Mouse (Mus musculus) forebrain, embryonic 12.5 days (tissue): ENCODE measurements at regions not wholly inside any gene's neighbourhood (a gene's known extent, or its start where the extent isn't known, plus 50 kb on each side); places are given as distances from the start of the nearest gene placed in this dataset.

Experiments
- ATAC-seq: fragments of 200-750 bp; cut with Nextera tagmentation; 2 replicates; pipeline ENCODE4 v1.8.0; 2017; ENCODE audit warnings: moderate TSS enrichment; ENCODE audit not compliant: low FRiP score
- H3K27ac ChIP-seq: fragments of 300-500 bp; sonication (generic); 2 replicates; pipeline ENCODE4 v1.5.1; 2016; ENCODE audit warnings: mild to moderate bottlenecking
- H3K27me3 ChIP-seq: fragments of 300-500 bp; sonication (generic); 2 replicates; pipeline ENCODE4 v1.6.1; 2016; ENCODE audit warnings: mild to moderate bottlenecking
- H3K36me3 ChIP-seq: fragments of 300-500 bp; sonication (generic); replicated peaks from 2 replicates; pipeline ENCODE4 v1.6.1; 2016; ENCODE audit warnings: mild to moderate bottlenecking
- H3K4me1 ChIP-seq: fragments of 300-500 bp; sonication (generic); 2 replicates; pipeline ENCODE4 v1.6.1; 2016
- H3K4me2 ChIP-seq: fragments of 300-500 bp; sonication (generic); 2 replicates; pipeline ENCODE4 v1.6.1; 2016; ENCODE audit warnings: mild to moderate bottlenecking, moderate library complexity
- H3K4me3 ChIP-seq: fragments of 300-500 bp; sonication (generic); replicated peaks from 2 replicates; pipeline ENCODE4 v1.5.1; 2016; ENCODE audit warnings: mild to moderate bottlenecking
- H3K9ac ChIP-seq: fragments of 300-500 bp; sonication (generic); 2 replicates; pipeline ENCODE4 v1.6.1; 2016; ENCODE audit warnings: mild to moderate bottlenecking
- H3K9me3 ChIP-seq: fragments of 300-500 bp; sonication (generic); 2 replicates; pipeline ENCODE4 v1.6.1; 2016
- WGBS: fragments of 180-500 bp; shearing (Covaris S2); methylation state at CpG from one replicate; pipeline ENCODE4 v1.1.7; 2016; 5-methylcytosine and 5-hydroxymethylcytosine counted together

DNA sequence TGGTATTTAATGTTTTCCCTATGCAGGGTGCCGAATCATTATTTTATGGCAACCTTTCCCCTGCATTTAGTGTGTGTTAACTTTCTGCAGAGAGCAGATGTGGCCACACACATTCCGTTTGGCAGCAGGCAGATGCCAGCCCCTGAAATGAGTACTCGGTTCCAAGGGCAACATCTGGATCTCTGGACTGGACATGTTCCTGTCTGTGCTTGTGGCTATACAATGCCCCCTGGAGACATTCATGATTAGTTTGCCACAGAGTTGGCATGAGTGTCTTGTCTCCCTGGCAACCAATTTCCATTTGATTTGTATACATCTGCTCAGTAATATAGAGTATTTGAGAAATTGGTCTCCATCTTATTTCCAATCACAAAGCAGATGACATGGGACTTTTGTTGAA is 1676.3 kb upstream of the Got2 start:
- no peak for ATAC-seq
- Histone ChIP-seq H3K4me2 (no peak overlapping the region), H3K36me3 (no peaks in the 10 kb centered on the region), H3K4me1 (no peaks in the 10 kb centered on the region), H3K9ac (no peak overlapping the region), H3K27ac (no peak overlapping the region), H3K9me3 (no peaks in the 10 kb centered on the region), H3K4me3 (no peak overlapping the region), H3K27me3 (no peaks in the 10 kb centered on the region)
- WGBS: 89% methylated on average over 3 of the region's 3 CpGs

DNA sequence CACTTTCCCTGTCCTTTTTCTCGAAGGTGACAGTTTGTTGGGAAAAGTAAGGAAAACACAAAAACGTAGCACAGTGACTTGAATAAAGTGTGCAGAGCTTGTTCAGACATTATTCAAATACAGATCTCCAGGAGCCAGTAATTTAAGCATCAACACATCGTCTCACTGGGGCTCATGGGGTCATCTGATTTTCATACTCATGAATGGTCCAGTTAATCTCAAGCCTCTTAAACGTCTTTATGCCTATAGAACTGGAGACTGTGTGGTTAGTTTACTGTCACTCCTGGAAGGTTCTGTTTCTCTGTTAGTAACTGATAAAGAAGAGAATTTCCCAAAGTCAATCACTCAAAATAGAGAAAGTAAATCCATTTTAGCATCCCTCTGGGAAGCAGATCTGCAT is 1655.5 kb upstream of the Got2 start:
- H3K36me3 ChIP-seq: no peaks in the 10 kb centered on the region
- no peaks in the 10 kb centered on the region for H3K27me3 ChIP-seq
- H3K4me2 ChIP-seq: no peak overlapping the region
- H3K4me1 ChIP-seq: peaks cover 5% of the 10 kb centered on the region; the same call in 1 of the 2 replicates
- 32% methylated on average over 4 of the region's 4 CpGs for WGBS
- no peak overlapping the region for H3K4me3 ChIP-seq
- no peak for ATAC-seq
- no peak overlapping the region for H3K9ac ChIP-seq
- H3K9me3 ChIP-seq: 0 out of 2 replicates have a peak, but pooled peaks cover 4% of the 10 kb centered on the region
- H3K27ac ChIP-seq: no peak overlapping the region

DNA sequence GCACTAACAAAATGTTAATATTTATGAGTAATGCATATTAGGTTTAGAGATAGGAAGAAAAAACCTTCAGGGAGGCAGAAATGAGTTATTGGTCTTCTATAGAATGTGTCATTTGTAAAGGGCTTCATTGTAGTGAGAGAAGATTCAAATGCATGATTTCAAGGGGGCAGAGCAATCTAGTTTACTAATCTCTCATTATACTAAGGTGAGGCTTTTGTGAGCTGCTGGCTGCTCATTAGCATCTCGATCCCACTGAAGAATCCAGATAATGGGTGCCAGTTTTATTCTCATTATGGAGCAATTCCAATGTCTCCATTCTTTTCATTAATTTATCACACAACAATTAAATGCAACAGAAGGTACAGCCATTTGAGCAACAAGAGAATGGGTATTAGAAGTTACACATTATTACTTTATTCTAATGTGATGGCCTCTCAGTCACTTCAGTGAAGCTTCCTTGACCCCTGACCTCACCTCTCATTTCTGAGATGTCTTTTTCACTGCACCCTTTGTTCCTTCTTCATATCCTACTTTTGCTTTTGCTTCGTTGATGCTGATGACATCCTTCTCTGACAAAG is 1644.8 kb upstream of the Got2 start:
- no peaks in the 10 kb centered on the region for H3K4me1 ChIP-seq
- 11% methylated on average over 2 of the region's 2 CpGs for WGBS
- no peak overlapping the region for H3K27ac ChIP-seq
- H3K27me3 ChIP-seq: peaks cover 5% of the 10 kb centered on the region; the same call in 1 of the 2 replicates
- no peak overlapping the region for H3K4me3 ChIP-seq
- peak; percentile 81; the same call in 1 of the 2 replicates for ATAC-seq
- H3K4me2 ChIP-seq: no peak overlapping the region
- no peaks in the 10 kb centered on the region for H3K9me3 ChIP-seq
- H3K9ac ChIP-seq: no peak overlapping the region
- H3K36me3 ChIP-seq: no peaks in the 10 kb centered on the region
